Mouse (Mus musculus): ENCODE measurements at regions not wholly inside any gene's neighbourhood (a gene's known extent, or its start where the extent isn't known, plus 50 kb on each side); places are given as distances from the start of the nearest gene placed in this dataset.

GRCm38 (mm10) chr9:51523471-51523870, 194.8 kb upstream of the 1810046K07Rik start:
- TF ChIP-seq CTCF (IDR thresholded peaks at IDR 0.05; ENCODE audit: borderline replicate concordance, extremely low read depth, insufficient read depth, insufficient read length) (no peak), POLR2A (IDR thresholded peaks at IDR 0.05; ENCODE audit: borderline replicate concordance, extremely low read depth, insufficient read depth, insufficient read length, poor library complexity, severe bottlenecking) (no peak)
- DNase-seq (ENCODE audit: low read depth), result no peak

GRCm38 (mm10) chr9:51525906-51526305, 197.2 kb upstream of the 1810046K07Rik start:
- TF ChIP-seq CTCF (IDR thresholded peaks at IDR 0.05; ENCODE audit: borderline replicate concordance, extremely low read depth, insufficient read depth, insufficient read length) (no peak), POLR2A (IDR thresholded peaks at IDR 0.05; ENCODE audit: borderline replicate concordance, extremely low read depth, insufficient read depth, insufficient read length, poor library complexity, severe bottlenecking) (no peak)
- DNase-seq (ENCODE audit: low read depth), result peak; percentile 13

- TF ChIP-seq CTCF (IDR thresholded peaks at IDR 0.05; ENCODE audit: borderline replicate concordance, extremely low read depth, insufficient read depth, insufficient read length), result no peak
- DNase-seq (ENCODE audit: low read depth), result no peak
Observed at GRCm38 (mm10) chr9:51538894-51539293, 210.2 kb upstream of the 1810046K07Rik start.

GRCm38 (mm10) chr9:51541940-51542339, 213.2 kb upstream of the 1810046K07Rik start:
- TF ChIP-seq CTCF (IDR thresholded peaks at IDR 0.05; ENCODE audit: borderline replicate concordance, extremely low read depth, insufficient read depth, insufficient read length) (no peak), POLR2A (IDR thresholded peaks at IDR 0.05; ENCODE audit: borderline replicate concordance, extremely low read depth, insufficient read depth, insufficient read length, poor library complexity, severe bottlenecking) (no peak)
- no peak for DNase-seq (ENCODE audit: low read depth)

GRCm38 (mm10) chr9:51572040-51572439, 193.1 kb upstream of the Arhgap20 start:
- DNase-seq (ENCODE audit: low read depth), result no peak
- TF ChIP-seq CTCF (IDR thresholded peaks at IDR 0.05; ENCODE audit: borderline replicate concordance, extremely low read depth, insufficient read depth, insufficient read length) (no peak), POLR2A (IDR thresholded peaks at IDR 0.05; ENCODE audit: borderline replicate concordance, extremely low read depth, insufficient read depth, insufficient read length, poor library complexity, severe bottlenecking) (no peak)

- TF ChIP-seq CTCF (IDR thresholded peaks at IDR 0.05; ENCODE audit: borderline replicate concordance, extremely low read depth, insufficient read depth, insufficient read length) (no peak), POLR2A (IDR thresholded peaks at IDR 0.05; ENCODE audit: borderline replicate concordance, extremely low read depth, insufficient read depth, insufficient read length, poor library complexity, severe bottlenecking) (no peak)
Observed at GRCm38 (mm10) chr9:51581601-51582000, 183.5 kb upstream of the Arhgap20 start.

GRCm38 (mm10) chr9:51593707-51594106, 171.4 kb upstream of the Arhgap20 start:
- TF ChIP-seq CTCF (IDR thresholded peaks at IDR 0.05; ENCODE audit: borderline replicate concordance, extremely low read depth, insufficient read depth, insufficient read length), result no peak
- TF ChIP-seq POLR2A (IDR thresholded peaks at IDR 0.05; ENCODE audit: borderline replicate concordance, extremely low read depth, insufficient read depth, insufficient read length, poor library complexity, severe bottlenecking), result no peak

More at GRCm38 (mm10) chr9:51581601-51582000, 183.5 kb upstream of the Arhgap20 start:
- DNase-seq (ENCODE audit: low read depth), result no peak

GRCm38 (mm10) chr9:51598706-51599105, 166.4 kb upstream of the Arhgap20 start:
- DNase-seq (ENCODE audit: low read depth), result peak; percentile 43

More at GRCm38 (mm10) chr9:51593707-51594106, 171.4 kb upstream of the Arhgap20 start:
- DNase-seq (ENCODE audit: low read depth), result no peak

GRCm38 (mm10) chr9:51608158-51608557, 157.0 kb upstream of the Arhgap20 start:
- TF ChIP-seq CTCF (IDR thresholded peaks at IDR 0.05; ENCODE audit: borderline replicate concordance, extremely low read depth, insufficient read depth, insufficient read length) (no peak), POLR2A (IDR thresholded peaks at IDR 0.05; ENCODE audit: borderline replicate concordance, extremely low read depth, insufficient read depth, insufficient read length, poor library complexity, severe bottlenecking) (no peak)
- peak; percentile 5 for DNase-seq (ENCODE audit: low read depth)

More at GRCm38 (mm10) chr9:51598706-51599105, 166.4 kb upstream of the Arhgap20 start:
- TF ChIP-seq POLR2A (IDR thresholded peaks at IDR 0.05; ENCODE audit: borderline replicate concordance, extremely low read depth, insufficient read depth, insufficient read length, poor library complexity, severe bottlenecking) (no peak), CTCF (IDR thresholded peaks at IDR 0.05; ENCODE audit: borderline replicate concordance, extremely low read depth, insufficient read depth, insufficient read length) (no peak)

GRCm38 (mm10) chr9:51608697-51609456, 156.3 kb upstream of the Arhgap20 start:
- TF ChIP-seq CTCF (IDR thresholded peaks at IDR 0.05; ENCODE audit: borderline replicate concordance, extremely low read depth, insufficient read depth, insufficient read length), result no peak
- TF ChIP-seq POLR2A (IDR thresholded peaks at IDR 0.05; ENCODE audit: borderline replicate concordance, extremely low read depth, insufficient read depth, insufficient read length, poor library complexity, severe bottlenecking), result no peak
- no peak for DNase-seq (ENCODE audit: low read depth)

- DNase-seq (ENCODE audit: low read depth), result no peak
- no peak for TF ChIP-seq CTCF (IDR thresholded peaks at IDR 0.05; ENCODE audit: borderline replicate concordance, extremely low read depth, insufficient read depth, insufficient read length)
- TF ChIP-seq POLR2A (IDR thresholded peaks at IDR 0.05; ENCODE audit: borderline replicate concordance, extremely low read depth, insufficient read depth, insufficient read length, poor library complexity, severe bottlenecking), result no peak
Observed at GRCm38 (mm10) chr9:51626156-51626555, 139.0 kb upstream of the Arhgap20 start.

- TF ChIP-seq CTCF (IDR thresholded peaks at IDR 0.05; ENCODE audit: borderline replicate concordance, extremely low read depth, insufficient read depth, insufficient read length) (no peak), POLR2A (IDR thresholded peaks at IDR 0.05; ENCODE audit: borderline replicate concordance, extremely low read depth, insufficient read depth, insufficient read length, poor library complexity, severe bottlenecking) (no peak)
- no peak for DNase-seq (ENCODE audit: low read depth)
Observed at GRCm38 (mm10) chr9:51636097-51636496, 129.0 kb upstream of the Arhgap20 start.

Measured in brain, embryonic 14.5 days (tissue).